Mouse (Mus musculus): ENCODE measurements around the gene Ccdc77. TPM values are rescaled to one million over a fixed set of nuclear protein-coding genes. Genes with fewer than 3 reads are reported as not detected.
A peak's percentile ranks its signal among the peaks of the same experiment; 100 is the strongest.

Ccdc77 gene
- 16.7 and 17.3 TPM in 2 replicates for polyA plus RNA-seq (2015; fragmentation: Nextera tagmentation; extraction: Ambion mirVana)

- H3K27me3 ChIP-seq (ENCODE audit: control insufficient read depth, insufficient read depth, low read depth, low read length) = no peaks in the 10 kb centered on the region
- WGBS (ENCODE audit: insufficient replicate concordance) = 0% methylated on average over 71 of the region's 71 CpGs
- peak within 1 kb of the TSS; percentile 99 for H3K4me3 ChIP-seq (ENCODE audit: low read depth, low read length)
- peaks cover 7% of the 10 kb centered on the region for H3K36me3 ChIP-seq (ENCODE audit: control insufficient read depth, insufficient read depth)
- H3K9ac ChIP-seq (ENCODE audit: low read depth, low read length) = peak within 1 kb of the TSS; percentile 97
- H3K4me1 ChIP-seq (ENCODE audit: control insufficient read depth, low read depth, low read length) = peaks cover 15% of the 10 kb centered on the region
- peak within 1 kb of the TSS; percentile 95 for H3K27ac ChIP-seq (ENCODE audit: low read length)
- peak within 1 kb of the TSS; percentile 80 for H3K4me2 ChIP-seq (ENCODE audit: low read depth, low read length)
- ATAC-seq (ENCODE audit: low read depth) = peak; percentile 96
- H3K9me3 ChIP-seq (replicated peaks; ENCODE audit: control insufficient read depth, low read length) = no peaks in the 10 kb centered on the region
Measured at GRCm38 (mm10) chr6:120363688-120364522, at the start of gene Ccdc77, which contains the start of gene Kdm5a. TSS of gene Ccdc77 (minus strand) at chr6:120364374. TSS of gene Kdm5a (plus strand) at chr6:120364124.

DNA sequence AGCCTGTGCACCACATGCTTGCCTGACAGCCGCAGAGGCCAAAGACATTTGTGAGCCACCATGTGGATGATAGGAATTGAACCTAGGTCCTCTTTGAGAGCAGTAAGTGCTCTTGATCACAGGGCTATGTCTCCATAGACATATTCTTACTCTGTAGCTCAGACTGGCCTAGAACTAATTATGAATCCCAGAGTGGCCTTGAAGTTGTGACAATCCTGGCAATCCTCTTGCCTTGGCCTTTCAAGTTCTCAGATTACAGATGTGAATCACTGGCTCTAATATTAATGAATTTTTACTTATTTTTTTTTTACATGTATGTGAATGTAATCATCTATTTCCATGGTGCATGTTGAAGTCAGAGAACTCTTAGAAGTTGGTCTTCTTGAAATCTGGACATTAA, 39.8 kb upstream of the Ccdc77 start:
- no peaks in the 10 kb centered on the region for H3K27me3 ChIP-seq (ENCODE audit: control insufficient read depth, insufficient read depth, low read depth, low read length)
- no peaks in the 10 kb centered on the region for H3K9me3 ChIP-seq (replicated peaks; ENCODE audit: control insufficient read depth, low read length)
- H3K36me3 ChIP-seq (ENCODE audit: control insufficient read depth, insufficient read depth) = peaks cover 41% of the 10 kb centered on the region
- no peak for ATAC-seq (ENCODE audit: low read depth)
- no peak overlapping the region for H3K4me3 ChIP-seq (ENCODE audit: low read depth, low read length)
- WGBS (ENCODE audit: insufficient replicate concordance) = 83% methylated on average over 1 of the region's 1 CpGs
- H3K4me2 ChIP-seq (ENCODE audit: low read depth, low read length) = no peak overlapping the region
- H3K9ac ChIP-seq (ENCODE audit: low read depth, low read length) = no peak overlapping the region
- H3K4me1 ChIP-seq (ENCODE audit: control insufficient read depth, low read depth, low read length) = no peaks in the 10 kb centered on the region
- no peak overlapping the region for H3K27ac ChIP-seq (ENCODE audit: low read length)

GRCm38 (mm10) chr6:120395622-120396345, 31.6 kb upstream of the Ccdc77 start:
- Histone ChIP-seq H3K4me1 (ENCODE audit: control insufficient read depth, low read depth, low read length) (peaks cover 2% of the 10 kb centered on the region; the same call in 1 of the 2 replicates), H3K27ac (ENCODE audit: low read length) (no peak overlapping the region), H3K27me3 (ENCODE audit: control insufficient read depth, insufficient read depth, low read depth, low read length) (no peaks in the 10 kb centered on the region), H3K4me2 (ENCODE audit: low read depth, low read length) (no peak overlapping the region), H3K36me3 (ENCODE audit: control insufficient read depth, insufficient read depth) (peaks cover 34% of the 10 kb centered on the region), H3K4me3 (ENCODE audit: low read depth, low read length) (no peak overlapping the region), H3K9ac (ENCODE audit: low read depth, low read length) (no peak overlapping the region), H3K9me3 (replicated peaks; ENCODE audit: control insufficient read depth, low read length) (no peaks in the 10 kb centered on the region)
- no peak for ATAC-seq (ENCODE audit: low read depth)
- WGBS (ENCODE audit: insufficient replicate concordance) = 81% methylated on average over 5 of the region's 5 CpGs

- H3K9me3 ChIP-seq (replicated peaks; ENCODE audit: control insufficient read depth, low read length) = no peaks in the 10 kb centered on the region
- no peaks in the 10 kb centered on the region for H3K27me3 ChIP-seq (ENCODE audit: control insufficient read depth, insufficient read depth, low read depth, low read length)
- no peak for ATAC-seq (ENCODE audit: low read depth)
- peaks cover 2% of the 10 kb centered on the region; the same call in 1 of the 2 replicates for H3K4me1 ChIP-seq (ENCODE audit: control insufficient read depth, low read depth, low read length)
- H3K4me2 ChIP-seq (ENCODE audit: low read depth, low read length) = no peak overlapping the region
- no peak overlapping the region for H3K9ac ChIP-seq (ENCODE audit: low read depth, low read length)
- H3K27ac ChIP-seq (ENCODE audit: low read length) = no peak overlapping the region
- no peak overlapping the region for H3K4me3 ChIP-seq (ENCODE audit: low read depth, low read length)
- WGBS (ENCODE audit: insufficient replicate concordance) = 69% methylated on average over 2 of the region's 2 CpGs
- H3K36me3 ChIP-seq (ENCODE audit: control insufficient read depth, insufficient read depth) = peaks cover 38% of the 10 kb centered on the region
Measured at GRCm38 (mm10) chr6:120392811-120393210, 28.6 kb upstream of the Ccdc77 start.

GRCm38 (mm10) chr6:120390054-120390453, 25.9 kb upstream of the Ccdc77 start:
- Histone ChIP-seq H3K4me1 (ENCODE audit: control insufficient read depth, low read depth, low read length) (no peaks in the 10 kb centered on the region; the same call in 1 of the 2 replicates), H3K9ac (ENCODE audit: low read depth, low read length) (no peak overlapping the region), H3K9me3 (replicated peaks; ENCODE audit: control insufficient read depth, low read length) (no peaks in the 10 kb centered on the region), H3K4me3 (ENCODE audit: low read depth, low read length) (no peak overlapping the region), H3K27ac (ENCODE audit: low read length) (no peak overlapping the region), H3K36me3 (ENCODE audit: control insufficient read depth, insufficient read depth) (peaks cover 35% of the 10 kb centered on the region), H3K4me2 (ENCODE audit: low read depth, low read length) (no peak overlapping the region), H3K27me3 (ENCODE audit: control insufficient read depth, insufficient read depth, low read depth, low read length) (no peaks in the 10 kb centered on the region)
- WGBS (ENCODE audit: insufficient replicate concordance) = 27% methylated on average over 3 of the region's 3 CpGs
- peak; percentile 50 for ATAC-seq (ENCODE audit: low read depth)

GRCm38 (mm10) chr6:120376736-120377135, 12.6 kb upstream of the Ccdc77 start:
- peaks cover 37% of the 10 kb centered on the region for H3K36me3 ChIP-seq (ENCODE audit: control insufficient read depth, insufficient read depth)
- 80% methylated on average over 2 of the region's 2 CpGs for WGBS (ENCODE audit: insufficient replicate concordance)
- H3K9ac ChIP-seq (ENCODE audit: low read depth, low read length) = no peak overlapping the region
- H3K9me3 ChIP-seq (replicated peaks; ENCODE audit: control insufficient read depth, low read length) = peaks cover 3% of the 10 kb centered on the region; the same call in 1 of the 2 replicates
- no peak; the same call in 1 of the 2 replicates for ATAC-seq (ENCODE audit: low read depth)
- no peak overlapping the region for H3K4me3 ChIP-seq (ENCODE audit: low read depth, low read length)
- H3K4me2 ChIP-seq (ENCODE audit: low read depth, low read length) = no peak overlapping the region
- no peak overlapping the region for H3K27ac ChIP-seq (ENCODE audit: low read length)
- no peaks in the 10 kb centered on the region for H3K27me3 ChIP-seq (ENCODE audit: control insufficient read depth, insufficient read depth, low read depth, low read length)
- no peaks in the 10 kb centered on the region for H3K4me1 ChIP-seq (ENCODE audit: control insufficient read depth, low read depth, low read length)

DNA sequence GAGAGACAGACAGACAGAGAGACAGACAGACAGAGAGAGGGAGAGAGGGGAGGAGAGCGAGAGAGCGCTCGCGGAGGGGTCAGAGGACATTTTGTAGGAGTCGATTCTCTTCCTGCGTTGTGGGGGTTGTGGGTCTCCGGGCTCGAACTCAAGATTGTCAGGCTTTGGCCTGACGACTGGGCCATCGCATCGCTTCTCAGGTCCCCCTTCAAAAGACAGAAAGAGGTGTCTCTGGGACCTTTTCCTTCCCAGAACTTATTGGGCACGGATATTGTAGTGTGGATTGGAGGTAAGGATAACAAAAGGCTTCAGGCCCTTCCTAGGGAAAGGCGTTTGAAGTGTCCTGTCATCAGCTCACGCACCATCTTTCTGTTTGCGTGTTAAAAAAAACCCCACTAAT, 877 bp upstream of the Ccdc77 start:
- no peak for ATAC-seq (ENCODE audit: low read depth)
- Histone ChIP-seq H3K9ac (ENCODE audit: low read depth, low read length) (peak overlapping the region; percentile 97), H3K36me3 (ENCODE audit: control insufficient read depth, insufficient read depth) (peaks cover 16% of the 10 kb centered on the region), H3K4me2 (ENCODE audit: low read depth, low read length) (peak overlapping the region; percentile 80), H3K9me3 (replicated peaks; ENCODE audit: control insufficient read depth, low read length) (no peaks in the 10 kb centered on the region), H3K4me3 (ENCODE audit: low read depth, low read length) (peak overlapping the region; percentile 99), H3K4me1 (ENCODE audit: control insufficient read depth, low read depth, low read length) (peaks cover 15% of the 10 kb centered on the region), H3K27me3 (ENCODE audit: control insufficient read depth, insufficient read depth, low read depth, low read length) (no peaks in the 10 kb centered on the region), H3K27ac (ENCODE audit: low read length) (peak overlapping the region; percentile 43; the same call in 1 of the 2 replicates)
- WGBS (ENCODE audit: insufficient replicate concordance) = 2% methylated on average over 15 of the region's 15 CpGs

- peak overlapping the region; percentile 95 for H3K27ac ChIP-seq (ENCODE audit: low read length)
- no peaks in the 10 kb centered on the region for H3K27me3 ChIP-seq (ENCODE audit: control insufficient read depth, insufficient read depth, low read depth, low read length)
- no peaks in the 10 kb centered on the region for H3K9me3 ChIP-seq (replicated peaks; ENCODE audit: control insufficient read depth, low read length)
- peak overlapping the region; percentile 80 for H3K4me2 ChIP-seq (ENCODE audit: low read depth, low read length)
- peaks cover 15% of the 10 kb centered on the region for H3K4me1 ChIP-seq (ENCODE audit: control insufficient read depth, low read depth, low read length)
- under 1% methylated on average over 31 of the region's 31 CpGs for WGBS (ENCODE audit: insufficient replicate concordance)
- H3K9ac ChIP-seq (ENCODE audit: low read depth, low read length) = peak overlapping the region; percentile 97
- H3K36me3 ChIP-seq (ENCODE audit: control insufficient read depth, insufficient read depth) = peaks cover 12% of the 10 kb centered on the region
- peak; percentile 38 for ATAC-seq (ENCODE audit: low read depth)
- H3K4me3 ChIP-seq (ENCODE audit: low read depth, low read length) = peak overlapping the region; percentile 99
Measured at GRCm38 (mm10) chr6:120364523-120364905, 340 bp upstream of the Ccdc77 start.
